Mouse (Mus musculus) cerebellum, postnatal 25 days (tissue): ENCODE measurements around the gene Slc25a24.

Experiments
- DNase-seq, 2 experiments: peaks; one replicate each; pipeline ENCODE4 v3.0.0; 2021; ENCODE audit warnings: mixed read lengths in 2 of 2

Slc25a24 gene

GRCm38 (mm10) chr3:109122641-109123530 is at the start of gene Slc25a24:
TSS of gene Slc25a24 (plus strand) at chr3:109123149.
- DNase-seq = peak; percentile 38 to 57

- DNase-seq = no peak
Measured at GRCm38 (mm10) chr3:109080169-109080568, 42.8 kb upstream of the Slc25a24 start, which contains the start of gene Slc25a54. TSS of gene Slc25a54 (plus strand) at chr3:109080469.

- no peak for DNase-seq
Measured at GRCm38 (mm10) chr3:109084418-109084817, 38.5 kb upstream of the Slc25a24 start.

GRCm38 (mm10) chr3:109088460-109088859 is 34.5 kb upstream of the Slc25a24 start:
- DNase-seq = no peak

GRCm38 (mm10) chr3:109104702-109105101 is 18.2 kb upstream of the Slc25a24 start:
- no peak for DNase-seq

GRCm38 (mm10) chr3:109117136-109117535 is 5.8 kb upstream of the Slc25a24 start:
- DNase-seq = no peak

- DNase-seq = no peak
Measured at GRCm38 (mm10) chr3:109119562-109119961, 3.4 kb upstream of the Slc25a24 start.

- DNase-seq = no peak
Measured at GRCm38 (mm10) chr3:109119973-109120372, 3.0 kb upstream of the Slc25a24 start.

- DNase-seq = no peak
Measured at GRCm38 (mm10) chr3:109123531-109123981, 607 bp downstream of the Slc25a24 start.

- DNase-seq = no peak
Measured at GRCm38 (mm10) chr3:109124091-109124490, 1.1 kb downstream of the Slc25a24 start.

GRCm38 (mm10) chr3:109125531-109125930 is 2.6 kb downstream of the Slc25a24 start:
- no peak for DNase-seq

- no peak for DNase-seq
Measured at GRCm38 (mm10) chr3:109129768-109130167, 6.8 kb downstream of the Slc25a24 start.

- no peak for DNase-seq
Measured at GRCm38 (mm10) chr3:109132966-109133365, 10.0 kb downstream of the Slc25a24 start.

- DNase-seq = no peak
Measured at GRCm38 (mm10) chr3:109134036-109134435, 11.1 kb downstream of the Slc25a24 start.

GRCm38 (mm10) chr3:109135352-109135751 is 12.4 kb downstream of the Slc25a24 start:
- DNase-seq = no peak

GRCm38 (mm10) chr3:109152561-109152960 is 29.6 kb downstream of the Slc25a24 start:
- peak; percentile 11 to 65 for DNase-seq

- DNase-seq = no peak
Measured at GRCm38 (mm10) chr3:109153410-109153809, 30.5 kb downstream of the Slc25a24 start.

- no peak for DNase-seq
Measured at GRCm38 (mm10) chr3:109155926-109156669, 33.1 kb downstream of the Slc25a24 start.

GRCm38 (mm10) chr3:109157481-109157880 is 34.5 kb downstream of the Slc25a24 start:
- DNase-seq = no peak

- no peak for DNase-seq
Measured at GRCm38 (mm10) chr3:109164088-109164487, 41.1 kb downstream of the Slc25a24 start.

GRCm38 (mm10) chr3:109164644-109165043 is 41.7 kb downstream of the Slc25a24 start:
- DNase-seq = no peak

GRCm38 (mm10) chr3:109165214-109165829 is 42.4 kb downstream of the Slc25a24 start:
- DNase-seq = no peak

GRCm38 (mm10) chr3:109169121-109169520 is 46.2 kb downstream of the Slc25a24 start:
- no peak for DNase-seq
